Mouse (Mus musculus) induced T-regulatory cell, adult 2 months (primary cell): ENCODE data around the gene Rex1bd.

Source experiments
- DNase-seq: peaks from one replicate; pipeline ENCODE4 v3.0.0-alpha.2; 2012; ENCODE audit warnings: low read depth

Gene Rex1bd

GRCm38 (mm10) chr8:70506328-70507026 is at the start of gene Rex1bd:
Gene Rex1bd, minus strand, starts transcription at chr8:70506752.
- DNase-seq, result peak; percentile 96

DNA sequence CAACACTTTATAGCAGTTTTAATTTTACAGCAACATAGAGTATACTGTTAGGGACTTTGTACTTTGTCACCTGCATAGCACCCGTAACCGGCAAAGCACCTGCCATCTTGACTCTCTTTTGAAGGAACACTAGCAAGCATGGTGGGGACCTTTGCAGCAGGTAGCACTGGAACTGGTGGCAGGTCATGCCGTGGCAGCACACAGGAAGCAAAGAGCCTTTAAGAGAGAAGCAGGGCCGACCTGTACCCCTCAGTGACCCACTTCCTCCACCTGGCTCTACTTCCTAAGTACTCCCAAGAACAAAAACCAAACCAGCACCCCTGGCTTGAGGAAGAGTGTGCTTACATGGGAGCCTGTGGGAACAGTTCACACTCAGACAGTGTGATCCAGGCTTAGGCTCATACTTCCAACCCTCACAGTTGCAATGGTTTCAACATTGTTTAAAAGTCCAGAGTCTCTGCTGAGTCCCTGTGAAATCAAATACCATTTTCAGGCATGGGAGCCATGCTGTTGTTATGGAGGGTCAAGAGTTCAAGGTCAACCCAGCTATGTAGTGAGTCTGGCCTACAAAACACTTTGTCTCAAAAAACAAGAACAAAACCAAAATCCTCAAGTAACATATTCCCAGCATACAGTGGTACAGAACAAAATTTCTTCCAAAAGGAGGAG is 48.7 kb upstream of the Rex1bd start:
- no peak for DNase-seq

GRCm38 (mm10) chr8:70553740-70554139 is 47.2 kb upstream of the Rex1bd start:
- no peak for DNase-seq

DNA sequence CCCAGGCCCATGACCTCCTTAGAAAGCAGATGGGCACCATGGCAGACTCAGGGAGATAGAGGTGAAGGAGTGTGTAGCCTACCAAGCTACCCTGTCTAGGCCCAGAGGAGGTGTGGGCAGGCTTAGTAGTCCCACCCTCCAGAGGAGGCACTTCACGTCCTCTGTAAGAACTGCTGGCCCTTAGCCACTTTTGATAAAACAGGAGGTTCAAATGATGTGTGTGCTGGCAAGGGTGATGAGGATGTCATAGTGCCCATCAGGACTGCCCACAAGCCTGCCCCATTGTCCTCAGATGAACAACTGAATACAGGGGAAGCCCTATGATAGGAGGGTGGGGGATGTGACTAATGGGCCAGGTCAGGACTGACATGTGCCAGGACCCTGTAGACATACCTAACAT is 46.3 kb upstream of the Rex1bd start:
- DNase-seq, result no peak

GRCm38 (mm10) chr8:70551558-70552161 is 45.1 kb upstream of the Rex1bd start:
- no peak for DNase-seq

- DNase-seq, result peak; percentile 86
These were observed 43.0 kb upstream of the Rex1bd start for GRCm38 (mm10) chr8:70549412-70550184.

DNA sequence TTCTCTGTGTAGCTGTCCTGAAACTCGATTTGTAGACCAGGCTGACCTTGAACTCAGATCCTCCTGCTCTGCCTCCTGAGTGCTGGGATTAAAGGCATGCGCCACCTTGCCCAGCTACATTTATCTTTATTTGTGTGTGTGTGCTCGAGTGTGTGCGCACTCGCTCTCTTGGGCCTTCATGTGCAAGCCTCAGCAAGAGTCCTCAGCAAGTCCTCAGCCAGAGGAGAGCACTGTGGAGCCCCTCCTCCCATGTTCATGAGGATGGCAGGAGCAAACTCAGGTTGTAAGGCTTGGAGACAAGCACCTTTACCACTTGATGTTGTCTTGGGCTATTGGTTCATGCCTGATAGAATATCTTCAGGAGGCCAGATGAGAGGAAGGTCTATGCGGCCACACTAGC is 41.2 kb upstream of the Rex1bd start:
- DNase-seq, result no peak

DNA sequence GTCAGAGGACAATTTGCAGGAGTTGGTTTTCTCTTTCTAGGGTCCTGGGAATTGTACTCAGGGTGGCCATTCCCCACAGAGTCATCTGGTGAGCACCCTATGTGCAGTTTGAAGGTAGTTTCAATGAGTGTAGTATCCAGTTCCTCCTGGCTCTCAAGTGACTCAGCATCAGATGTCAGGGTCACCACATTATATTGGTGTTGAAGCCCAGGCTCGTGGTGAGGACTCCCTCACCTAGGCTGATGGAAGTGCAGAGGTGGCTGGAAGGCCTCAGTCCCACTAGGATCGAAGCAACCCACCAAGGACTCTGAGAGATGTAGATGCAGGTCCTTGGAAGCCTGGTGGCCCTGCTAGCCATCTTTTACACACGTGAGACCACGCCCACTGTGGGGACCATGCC is 39.9 kb upstream of the Rex1bd start:
- no peak for DNase-seq

- DNase-seq, result peak; percentile 61
These were observed 37.7 kb upstream of the Rex1bd start for GRCm38 (mm10) chr8:70544200-70544687.

GRCm38 (mm10) chr8:70541081-70541480 is 34.5 kb upstream of the Rex1bd start:
- no peak for DNase-seq

DNA sequence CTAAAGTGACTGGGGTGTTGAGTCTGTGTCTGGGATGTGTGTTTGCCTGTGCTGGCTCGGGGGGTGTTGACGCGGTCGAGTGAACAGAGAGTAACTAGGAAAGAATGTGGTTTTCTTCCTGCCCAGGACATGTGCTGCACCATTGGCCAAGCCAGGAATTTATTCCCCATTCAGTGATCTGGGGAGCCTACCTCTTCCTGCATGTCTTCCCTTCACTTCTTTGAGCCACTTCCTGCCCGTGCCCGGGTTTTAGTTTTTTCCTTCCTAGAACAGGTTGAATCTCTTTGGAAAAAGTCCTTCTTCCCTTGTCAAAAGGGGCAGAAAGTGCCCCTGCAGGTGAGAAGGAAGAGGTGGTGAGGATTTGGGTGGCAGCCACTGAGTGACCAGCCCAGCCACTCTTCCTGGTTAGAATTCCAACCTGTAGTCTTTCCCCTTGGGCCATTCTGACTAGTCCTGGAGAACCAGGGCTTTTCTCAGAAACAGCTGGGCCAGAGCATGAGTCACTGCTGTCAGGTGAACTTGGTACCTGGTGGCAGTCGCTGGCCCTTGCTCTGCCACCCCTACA is 34.0 kb upstream of the Rex1bd start:
- DNase-seq, result no peak

GRCm38 (mm10) chr8:70540013-70540506 is 33.5 kb upstream of the Rex1bd start:
- peak; percentile 41 for DNase-seq

DNA sequence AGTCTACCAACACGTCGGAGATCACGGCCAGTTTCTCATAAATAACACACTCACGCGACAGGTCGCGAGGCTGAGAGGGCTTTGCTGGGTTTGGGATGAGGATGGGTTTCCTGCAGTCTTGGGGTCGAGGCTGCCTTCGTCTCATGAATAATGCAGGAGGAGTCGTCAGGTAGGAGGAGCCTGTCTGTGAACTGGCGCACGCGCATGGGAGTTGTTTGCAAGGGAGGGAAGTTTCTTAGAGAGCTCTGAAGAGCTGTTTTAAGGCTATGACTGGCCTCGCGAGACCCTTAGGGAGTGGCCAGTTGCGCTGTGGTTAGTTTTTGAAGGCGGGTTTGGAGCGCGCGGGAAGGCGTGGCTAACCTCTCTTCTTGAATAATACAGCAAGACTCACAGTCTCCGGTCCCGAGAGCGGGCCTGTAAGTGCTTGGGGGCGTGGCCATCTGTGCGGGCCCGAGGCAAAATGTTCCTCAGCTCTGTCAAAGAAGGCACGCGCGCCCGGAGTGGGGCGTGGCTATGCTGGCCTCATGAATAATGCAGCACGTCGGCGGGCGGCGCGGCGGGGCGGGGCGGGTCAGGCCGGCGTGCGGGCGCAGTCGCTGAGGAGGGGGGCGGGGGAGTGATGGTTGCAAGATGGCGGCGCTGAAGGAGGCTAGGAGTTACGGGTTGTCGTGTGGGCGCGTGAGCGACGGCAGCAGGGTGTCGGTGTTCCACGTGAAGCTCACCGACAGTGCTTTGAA is 32.7 kb upstream of the Rex1bd start, which contains the start of gene Ell:
TSS of gene Ell (plus strand) at position 381 of the 737 bp plus-strand sequence.
- peak; percentile 100 for DNase-seq

- peak; percentile 100 for DNase-seq
These were observed 32.1 kb upstream of the Rex1bd start for GRCm38 (mm10) chr8:70538633-70539076.

- no peak for DNase-seq
These were observed 31.6 kb upstream of the Rex1bd start for GRCm38 (mm10) chr8:70538024-70538579.

GRCm38 (mm10) chr8:70535701-70536100 is 29.1 kb upstream of the Rex1bd start:
- DNase-seq, result no peak

GRCm38 (mm10) chr8:70535221-70535620 is 28.7 kb upstream of the Rex1bd start:
- no peak for DNase-seq

GRCm38 (mm10) chr8:70534281-70534680 is 27.7 kb upstream of the Rex1bd start:
- no peak for DNase-seq

DNA sequence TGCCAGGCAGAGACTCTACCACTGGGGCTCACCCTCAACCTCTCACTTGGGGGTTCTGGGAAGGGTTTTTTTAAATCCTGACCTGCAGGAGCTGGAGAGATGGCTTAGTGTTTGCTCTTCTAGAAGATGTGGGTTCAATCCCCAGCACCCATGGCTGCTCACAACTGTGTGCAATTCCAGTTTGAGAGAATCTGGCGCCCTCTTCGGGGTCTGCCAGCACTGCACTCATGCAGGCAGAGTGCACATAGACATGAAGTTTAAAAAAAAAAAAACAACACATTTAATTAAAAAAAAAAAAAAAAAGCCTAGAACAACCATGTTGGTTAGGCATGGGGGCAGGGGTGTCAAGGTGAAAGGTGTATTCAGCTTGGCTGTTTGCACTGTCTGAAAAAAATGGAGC is 23.8 kb upstream of the Rex1bd start:
- no peak for DNase-seq

- no peak for DNase-seq
These were observed 23.2 kb upstream of the Rex1bd start for GRCm38 (mm10) chr8:70529741-70530161.

- no peak for DNase-seq
These were observed 22.7 kb upstream of the Rex1bd start for GRCm38 (mm10) chr8:70529299-70529698.
